Mouse (Mus musculus): ENCODE data around the gene Nckap5l.
"Not testable (repeated sequence)": the region's sequence is repeated elsewhere in the genome, so short reads cannot be mapped to it uniquely, and the experiment has no call there.

The Nckap5l gene

DNA sequence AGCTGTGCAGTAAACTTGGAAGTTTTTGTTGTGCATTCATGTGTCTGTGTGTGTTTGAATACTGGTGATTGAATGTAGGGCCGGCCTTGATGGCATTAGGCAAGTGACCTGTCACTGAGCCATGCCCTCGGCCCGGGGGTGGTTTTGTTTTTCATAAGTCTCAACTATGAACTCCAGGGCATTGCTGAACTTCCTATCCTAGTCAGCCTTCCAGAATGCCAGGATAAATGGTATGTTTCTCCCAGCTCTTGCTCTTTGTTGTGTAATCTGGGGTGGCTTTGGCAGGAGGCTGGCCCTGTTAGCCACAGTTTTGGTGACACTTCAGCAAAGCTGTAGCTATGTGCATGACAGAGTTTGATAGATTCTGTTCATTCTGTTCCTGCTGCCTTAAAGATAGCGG, 60.7 kb downstream of the Nckap5l start:
- peak; percentile 93 for DNase-seq (ENCODE audit: low spot score)

DNA sequence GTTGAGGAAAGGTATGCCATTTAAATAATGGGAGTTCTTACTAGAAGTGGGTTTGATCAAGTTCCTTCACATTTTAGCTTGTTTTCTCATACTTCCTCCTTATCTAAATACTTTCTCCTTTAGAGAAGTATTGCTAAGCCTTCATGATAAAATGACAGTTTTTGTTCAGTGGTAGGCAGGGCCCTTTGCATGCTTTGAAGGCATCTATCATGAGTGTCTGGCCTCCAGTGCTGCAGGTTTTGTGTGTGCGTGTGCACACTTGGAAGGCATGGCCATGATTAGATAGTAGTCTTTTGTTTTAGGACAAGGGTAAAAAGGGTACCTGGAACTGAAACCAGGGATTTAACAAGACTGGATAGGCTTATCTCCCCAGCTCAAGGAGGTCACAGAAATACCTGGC, 61.1 kb downstream of the Nckap5l start:
- DNase-seq (ENCODE audit: low spot score), result no peak

GRCm38 (mm10) chr15:99393386-99394252, 63.9 kb downstream of the Nckap5l start:
- DNase-seq (ENCODE audit: low spot score), result peak; percentile 74

GRCm38 (mm10) chr15:99392486-99393385, 64.8 kb downstream of the Nckap5l start, which contains the start of gene Tmbim6:
TSS of gene Tmbim6 (plus strand) at chr15:99392882.
- peak; percentile 100 for DNase-seq (ENCODE audit: low spot score)

GRCm38 (mm10) chr15:99391975-99392374, 65.6 kb downstream of the Nckap5l start:
- DNase-seq (ENCODE audit: low spot score), result peak; percentile 59

GRCm38 (mm10) chr15:99390472-99391401, 66.8 kb downstream of the Nckap5l start:
- no peak for DNase-seq (ENCODE audit: low spot score)

DNA sequence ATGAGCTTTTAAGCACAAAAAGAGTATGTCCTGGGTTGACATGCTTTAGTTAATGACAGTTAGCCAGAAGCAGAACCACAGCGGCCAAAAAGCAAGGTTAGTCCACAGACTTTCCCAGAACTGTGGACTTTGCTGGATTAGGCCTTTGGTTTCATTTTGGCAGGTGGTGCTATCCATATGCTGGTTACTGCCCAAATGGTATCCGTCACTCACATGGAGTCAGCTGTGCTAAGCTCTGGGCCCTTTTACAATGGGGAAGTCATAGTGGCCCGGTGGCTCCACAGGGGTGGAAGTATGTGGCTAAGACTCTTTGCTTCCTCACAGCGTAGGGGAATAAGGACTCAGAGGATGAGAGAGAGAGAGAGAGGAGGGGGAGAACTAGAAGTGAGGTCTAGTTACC, 69.6 kb downstream of the Nckap5l start:
- no peak for DNase-seq (ENCODE audit: low spot score)

DNA sequence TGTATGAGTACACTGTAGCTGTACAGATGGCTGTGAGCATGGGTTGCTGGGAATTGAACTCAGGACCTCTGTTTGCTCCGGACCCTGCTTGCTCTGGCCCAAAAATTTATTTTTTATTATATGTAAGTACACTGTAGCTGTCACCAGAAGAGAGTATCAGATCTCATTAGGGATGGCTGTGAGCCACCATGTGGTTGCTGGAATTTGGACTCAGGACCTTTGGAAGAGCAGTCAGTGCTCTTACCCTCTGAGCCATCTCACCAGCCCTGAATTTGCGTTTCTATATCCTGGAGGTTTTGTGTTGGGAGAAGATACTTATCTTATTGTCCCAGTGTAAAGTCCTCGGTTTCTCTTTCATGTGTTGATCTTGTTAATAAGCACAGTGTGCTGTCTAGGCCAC, 70.8 kb downstream of the Nckap5l start:
- DNase-seq (ENCODE audit: low spot score), result no peak

GRCm38 (mm10) chr15:99386110-99386509, 71.4 kb downstream of the Nckap5l start:
- DNase-seq (ENCODE audit: low spot score), result not testable (repeated sequence)

GRCm38 (mm10) chr15:99384071-99384470, 73.5 kb downstream of the Nckap5l start:
- no peak for DNase-seq (ENCODE audit: low spot score)

GRCm38 (mm10) chr15:99382893-99383292, 74.7 kb downstream of the Nckap5l start:
- DNase-seq (ENCODE audit: low spot score), result no peak

DNA sequence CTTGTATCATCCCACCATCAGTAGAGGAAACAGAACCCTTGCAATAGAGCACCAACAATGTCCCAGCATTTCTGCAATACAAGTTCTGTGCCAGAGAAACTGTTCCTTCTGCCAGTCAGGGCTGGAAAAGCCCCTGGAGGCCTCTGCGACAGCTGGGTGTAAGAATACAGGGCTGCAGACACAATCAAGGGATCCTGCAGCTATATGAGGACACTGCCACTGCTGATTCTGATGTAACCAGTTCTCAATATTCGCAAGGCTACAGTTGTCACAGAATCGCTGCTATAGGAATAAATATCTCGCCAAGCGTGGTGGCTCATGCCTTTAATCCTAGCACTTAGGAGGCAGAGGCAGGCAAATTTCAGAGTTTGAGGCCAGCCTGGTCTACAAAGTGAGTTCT, 81.3 kb downstream of the Nckap5l start:
- DNase-seq (ENCODE audit: low spot score), result no peak

DNA sequence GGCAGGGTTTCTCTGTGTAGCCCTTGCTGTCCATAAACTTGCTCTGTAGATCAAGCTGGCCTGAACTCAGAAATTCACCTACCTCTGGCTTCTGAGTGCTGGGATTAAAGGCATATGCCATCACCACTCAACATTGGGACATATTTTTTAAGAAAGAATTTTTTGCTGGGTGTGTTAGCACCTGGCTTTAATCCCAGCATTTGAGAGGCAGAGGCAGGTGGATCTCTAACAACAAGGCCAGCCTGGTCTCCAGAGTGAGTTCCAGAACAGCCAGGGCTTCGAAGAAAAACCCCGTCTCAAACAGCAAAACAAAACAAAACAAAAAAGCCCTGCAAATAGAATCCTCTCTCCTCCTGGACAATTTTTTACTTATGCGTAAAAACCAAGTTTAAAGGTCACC, 82.0 kb downstream of the Nckap5l start:
- no peak for DNase-seq (ENCODE audit: low spot score)

GRCm38 (mm10) chr15:99375036-99375435, 82.5 kb downstream of the Nckap5l start:
- no peak for DNase-seq (ENCODE audit: low spot score)

DNA sequence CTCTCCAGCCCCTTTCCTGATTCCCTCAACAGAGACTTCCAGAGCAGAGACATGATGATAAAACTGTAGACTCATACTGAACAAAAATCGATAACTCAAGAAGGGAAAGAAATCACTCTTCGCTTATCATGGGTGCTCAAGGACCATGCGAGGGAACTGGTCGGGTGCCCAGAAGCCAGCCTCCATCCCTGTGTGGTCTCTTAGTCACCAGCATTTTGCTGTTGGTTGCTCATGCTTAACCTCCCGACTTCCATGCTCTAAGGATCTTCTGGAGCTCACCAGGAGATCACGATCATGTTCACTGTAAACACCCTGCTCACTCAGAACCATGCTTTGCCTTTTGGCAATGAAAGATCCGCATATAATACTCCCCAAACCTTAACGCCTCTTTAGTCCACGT, 84.8 kb downstream of the Nckap5l start:
- no peak for DNase-seq (ENCODE audit: low spot score)
